Mouse (Mus musculus): ENCODE measurements around the gene Gm10318. TPM values are rescaled to one million over a fixed set of nuclear protein-coding genes. Genes with fewer than 3 reads are reported as not detected.

The Gm10318 gene
- polyA plus RNA-seq, 1 experiment, result not detected

DNA sequence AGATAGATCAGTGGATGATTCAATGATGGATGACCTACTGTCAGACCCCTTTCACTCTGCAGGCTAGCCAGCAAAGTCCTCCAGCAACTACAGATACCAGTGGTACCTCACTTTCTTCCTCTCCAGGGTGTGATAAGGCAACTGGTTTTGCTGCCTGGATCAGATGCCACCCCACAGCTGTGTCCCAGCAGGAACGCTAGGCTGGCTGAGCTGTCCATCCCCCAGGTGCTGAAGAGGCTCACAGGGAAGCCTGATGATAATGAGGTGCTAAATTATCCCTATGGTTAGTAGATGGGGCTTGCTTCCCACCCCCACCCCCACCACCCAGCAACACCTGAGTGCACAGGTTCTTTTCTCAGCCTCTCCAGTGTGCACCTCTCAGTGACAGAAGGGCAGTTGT, 14.9 kb downstream of the Gm10318 start:
- H3K4me3 ChIP-seq (replicated peaks; ENCODE audit: insufficient read depth, low read depth, low read length), result no peak overlapping the region
- TF ChIP-seq POLR2A (IDR thresholded peaks at IDR 0.05; ENCODE audit: borderline replicate concordance, insufficient read depth, low read length), result no peak
- no peak for TF ChIP-seq CTCF (IDR thresholded peaks at IDR 0.05; ENCODE audit: borderline replicate concordance, insufficient read depth, low read depth, low read length)
- H3K27ac ChIP-seq (ENCODE audit: insufficient read depth, low read length), result no peak overlapping the region
- no peaks in the 10 kb centered on the region for H3K27me3 ChIP-seq (ENCODE audit: control insufficient read depth, insufficient read depth, low read length)
- peaks cover 4% of the 10 kb centered on the region; the same call in 1 of the 2 replicates for H3K4me1 ChIP-seq (ENCODE audit: control insufficient read depth, insufficient read depth, low read length)
- 35% methylated on average over 1 of the region's 1 CpGs for WGBS
- DNase-seq, result no peak

DNA sequence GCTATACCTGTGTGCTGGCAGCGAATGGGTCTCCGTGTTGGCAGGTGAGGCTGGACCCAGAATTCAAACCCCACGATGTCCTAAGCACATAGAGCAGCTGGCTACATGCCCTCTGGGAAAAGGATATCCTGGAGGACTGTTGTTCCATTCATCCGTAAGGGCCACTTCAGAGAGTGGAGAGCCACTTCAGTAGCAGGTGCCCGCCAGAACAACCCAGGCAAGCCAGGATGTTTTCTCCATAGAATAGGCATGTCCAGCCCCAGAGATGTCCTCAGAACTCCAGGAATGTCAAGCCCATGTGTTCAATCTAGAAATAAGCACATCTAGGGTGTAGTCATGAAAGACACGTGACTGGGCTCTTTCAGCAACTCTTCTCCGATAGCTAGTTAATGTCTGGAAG, 17.0 kb downstream of the Gm10318 start:
- Histone ChIP-seq H3K4me1 (ENCODE audit: control insufficient read depth, insufficient read depth, low read length) (peaks cover under 1% of the 10 kb centered on the region; the same call in 1 of the 2 replicates), H3K27ac (ENCODE audit: insufficient read depth, low read length) (no peak overlapping the region), H3K27me3 (ENCODE audit: control insufficient read depth, insufficient read depth, low read length) (no peaks in the 10 kb centered on the region), H3K4me3 (replicated peaks; ENCODE audit: insufficient read depth, low read depth, low read length) (no peak overlapping the region)
- DNase-seq, result no peak
- no peak for TF ChIP-seq CTCF (IDR thresholded peaks at IDR 0.05; ENCODE audit: borderline replicate concordance, insufficient read depth, low read depth, low read length)
- TF ChIP-seq POLR2A (IDR thresholded peaks at IDR 0.05; ENCODE audit: borderline replicate concordance, insufficient read depth, low read length), result no peak
- WGBS, result 80% methylated on average over 7 of the region's 7 CpGs

DNA sequence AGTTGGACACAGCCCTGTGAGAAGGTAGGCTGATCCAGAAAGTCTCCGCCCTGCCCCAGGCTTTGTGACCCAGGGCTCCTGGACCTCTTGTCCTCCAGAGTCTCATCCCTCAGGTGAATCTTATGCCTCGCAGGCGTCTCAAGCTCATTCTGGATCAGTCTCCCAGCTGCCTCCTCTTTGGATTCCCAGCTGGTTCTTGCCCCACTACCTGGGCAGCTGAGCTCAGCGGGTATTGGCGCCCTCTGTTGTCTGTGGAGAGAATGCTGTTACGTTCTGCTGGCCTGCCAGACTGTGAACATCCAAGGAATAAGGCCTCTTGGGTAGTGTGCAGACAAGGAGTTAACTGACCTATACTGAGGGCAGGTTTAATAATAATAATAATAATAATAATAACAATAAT, 26.3 kb downstream of the Gm10318 start:
- TF ChIP-seq POLR2A (IDR thresholded peaks at IDR 0.05; ENCODE audit: borderline replicate concordance, insufficient read depth, low read length), result no peak
- peak; percentile 13; the same call in 1 of the 2 replicates for TF ChIP-seq CTCF (IDR thresholded peaks at IDR 0.05; ENCODE audit: borderline replicate concordance, insufficient read depth, low read depth, low read length)
- Histone ChIP-seq H3K27ac (ENCODE audit: insufficient read depth, low read length) (no peak overlapping the region), H3K4me1 (ENCODE audit: control insufficient read depth, insufficient read depth, low read length) (no peaks in the 10 kb centered on the region; the same call in 1 of the 2 replicates), H3K4me3 (replicated peaks; ENCODE audit: insufficient read depth, low read depth, low read length) (no peak overlapping the region), H3K27me3 (ENCODE audit: control insufficient read depth, insufficient read depth, low read length) (no peaks in the 10 kb centered on the region)
- WGBS, result 63% methylated on average over 6 of the region's 6 CpGs
- no peak for DNase-seq

DNA sequence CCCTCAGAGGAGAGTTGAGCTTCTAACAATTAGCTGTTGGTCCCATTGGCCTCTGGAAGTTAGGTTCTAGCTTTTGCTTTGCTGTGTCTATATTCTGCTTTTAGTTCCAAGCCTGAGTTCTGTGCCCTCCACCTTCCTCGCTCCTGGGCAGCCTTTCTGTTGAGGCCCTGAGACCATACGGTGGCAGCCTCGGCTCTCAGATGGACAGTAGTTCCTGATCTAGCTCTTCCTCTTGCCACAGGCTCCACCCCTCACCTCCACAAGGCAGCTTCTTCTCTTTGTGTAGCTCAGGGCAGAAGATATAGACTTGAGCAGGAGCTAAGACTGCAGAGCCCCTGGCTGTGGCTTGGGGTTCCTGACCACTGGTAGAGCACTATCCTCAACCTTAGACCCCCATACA, 27.6 kb downstream of the Gm10318 start:
- WGBS, result 71% methylated on average over 3 of the region's 3 CpGs
- no peak for TF ChIP-seq POLR2A (IDR thresholded peaks at IDR 0.05; ENCODE audit: borderline replicate concordance, insufficient read depth, low read length)
- no peak for TF ChIP-seq CTCF (IDR thresholded peaks at IDR 0.05; ENCODE audit: borderline replicate concordance, insufficient read depth, low read depth, low read length)

DNA sequence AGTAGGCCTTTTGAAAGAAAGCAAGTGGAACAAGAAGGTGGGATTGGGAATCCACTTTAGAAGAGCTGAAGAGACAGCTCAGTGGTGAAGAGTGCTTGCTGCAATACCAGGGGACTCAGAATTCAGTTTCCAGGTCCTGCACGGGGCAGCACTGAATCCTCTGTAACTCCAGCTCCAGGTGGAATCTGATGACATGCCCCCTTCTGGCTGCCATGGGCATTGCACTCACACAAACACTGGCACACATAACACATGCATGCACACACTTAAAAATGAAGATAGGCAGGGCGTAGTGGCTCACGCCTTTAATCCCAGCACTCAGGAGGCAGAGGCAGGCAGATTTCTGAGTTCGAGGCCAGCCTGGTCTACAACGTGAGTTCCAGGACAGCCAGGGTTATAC, 29.9 kb downstream of the Gm10318 start:
- DNase-seq, result no peak
- H3K27me3 ChIP-seq (ENCODE audit: control insufficient read depth, insufficient read depth, low read length), result no peaks in the 10 kb centered on the region
- 83% methylated on average over 5 of the region's 5 CpGs for WGBS
- no peak overlapping the region for H3K4me3 ChIP-seq (replicated peaks; ENCODE audit: insufficient read depth, low read depth, low read length)
- H3K27ac ChIP-seq (ENCODE audit: insufficient read depth, low read length), result no peak overlapping the region
- TF ChIP-seq POLR2A (IDR thresholded peaks at IDR 0.05; ENCODE audit: borderline replicate concordance, insufficient read depth, low read length) (no peak), CTCF (IDR thresholded peaks at IDR 0.05; ENCODE audit: borderline replicate concordance, insufficient read depth, low read depth, low read length) (peak; percentile 8; the same call in 1 of the 2 replicates)
- H3K4me1 ChIP-seq (ENCODE audit: control insufficient read depth, insufficient read depth, low read length), result no peaks in the 10 kb centered on the region

More for the DNA sequence above, 27.6 kb downstream of the Gm10318 start:
- H3K27me3 ChIP-seq (ENCODE audit: control insufficient read depth, insufficient read depth, low read length), result no peaks in the 10 kb centered on the region
- no peak overlapping the region for H3K4me3 ChIP-seq (replicated peaks; ENCODE audit: insufficient read depth, low read depth, low read length)
- no peak overlapping the region for H3K27ac ChIP-seq (ENCODE audit: insufficient read depth, low read length)
- no peak for DNase-seq
- no peaks in the 10 kb centered on the region; the same call in 1 of the 2 replicates for H3K4me1 ChIP-seq (ENCODE audit: control insufficient read depth, insufficient read depth, low read length)

DNA sequence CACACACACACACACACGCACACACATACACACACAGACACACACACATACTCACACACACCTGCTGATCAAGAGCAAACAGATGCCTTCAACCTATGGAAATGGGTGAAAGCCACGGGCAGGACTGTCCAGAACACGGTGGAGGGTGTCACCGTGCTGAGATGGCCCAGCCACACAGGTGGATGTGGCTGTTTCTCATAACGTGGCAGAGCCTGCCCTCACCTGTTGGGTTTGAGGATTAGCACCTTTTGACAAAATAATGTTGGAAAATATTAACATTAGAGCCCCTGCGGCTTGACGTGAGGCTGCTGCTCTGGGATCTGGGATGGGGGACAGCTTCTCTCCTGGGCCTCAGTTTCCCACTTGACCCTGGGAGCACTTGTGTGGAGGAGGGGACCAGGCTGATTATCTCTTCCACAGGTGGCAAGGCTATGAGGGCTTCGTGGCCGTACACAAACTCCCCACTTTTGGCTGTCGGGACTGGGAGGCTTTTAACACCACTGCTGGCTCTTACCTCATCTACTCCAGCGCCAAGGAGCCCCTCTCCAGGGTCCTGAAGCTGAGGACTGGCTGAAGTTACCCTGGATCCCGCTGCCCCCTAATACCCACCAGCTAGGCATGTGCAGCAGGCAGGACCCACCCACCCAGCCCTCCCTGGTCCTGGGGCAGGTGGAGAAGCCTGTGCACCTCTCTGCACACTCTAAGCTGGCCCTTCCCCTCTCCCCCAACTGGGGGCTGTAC, 33.5 kb downstream of the Gm10318 start:
- Histone ChIP-seq H3K4me1 (ENCODE audit: control insufficient read depth, insufficient read depth, low read length) (no peaks in the 10 kb centered on the region), H3K27me3 (ENCODE audit: control insufficient read depth, insufficient read depth, low read length) (no peaks in the 10 kb centered on the region), H3K27ac (ENCODE audit: insufficient read depth, low read length) (no peak overlapping the region), H3K4me3 (replicated peaks; ENCODE audit: insufficient read depth, low read depth, low read length) (no peak overlapping the region)
- peak; percentile 51; the same call in 1 of the 2 replicates for TF ChIP-seq CTCF (IDR thresholded peaks at IDR 0.05; ENCODE audit: borderline replicate concordance, insufficient read depth, low read depth, low read length)
- TF ChIP-seq POLR2A (IDR thresholded peaks at IDR 0.05; ENCODE audit: borderline replicate concordance, insufficient read depth, low read length), result no peak
- WGBS, result 53% methylated on average over 12 of the region's 12 CpGs
- DNase-seq, result no peak

DNA sequence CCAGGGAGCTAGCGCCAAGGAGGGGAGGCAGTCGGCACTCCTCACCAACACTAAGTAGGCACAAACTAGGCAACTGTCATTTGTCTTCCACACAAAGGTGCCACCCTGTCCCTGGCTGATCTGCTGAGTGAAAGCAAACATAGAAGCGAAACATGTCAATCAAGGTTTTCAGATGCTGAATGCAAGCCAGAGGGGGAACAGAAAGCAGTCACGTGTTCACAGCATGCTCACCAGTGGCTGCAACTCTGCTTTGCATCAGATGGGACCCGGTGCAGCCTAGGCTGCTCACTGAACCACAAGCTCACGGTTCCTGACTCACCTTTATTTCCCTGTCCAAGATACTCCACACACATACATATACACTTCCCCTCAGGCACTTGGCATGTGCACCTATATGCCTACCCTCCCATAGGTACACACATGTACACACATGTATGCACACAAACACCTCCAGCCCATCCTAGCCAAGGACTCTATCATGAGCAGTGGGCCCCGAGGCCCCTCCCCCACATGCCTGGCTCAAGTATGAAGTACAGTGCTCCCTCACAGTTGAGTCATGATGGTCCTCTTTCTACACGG, 38.4 kb downstream of the Gm10318 start:
- no peak overlapping the region for H3K27ac ChIP-seq (ENCODE audit: insufficient read depth, low read length)
- no peak for DNase-seq
- WGBS, result 77% methylated on average over 8 of the region's 8 CpGs
- TF ChIP-seq CTCF (IDR thresholded peaks at IDR 0.05; ENCODE audit: borderline replicate concordance, insufficient read depth, low read depth, low read length) (no peak), POLR2A (IDR thresholded peaks at IDR 0.05; ENCODE audit: borderline replicate concordance, insufficient read depth, low read length) (no peak)
- no peaks in the 10 kb centered on the region for H3K27me3 ChIP-seq (ENCODE audit: control insufficient read depth, insufficient read depth, low read length)
- no peak overlapping the region for H3K4me3 ChIP-seq (replicated peaks; ENCODE audit: insufficient read depth, low read depth, low read length)
- H3K4me1 ChIP-seq (ENCODE audit: control insufficient read depth, insufficient read depth, low read length), result no peaks in the 10 kb centered on the region

DNA sequence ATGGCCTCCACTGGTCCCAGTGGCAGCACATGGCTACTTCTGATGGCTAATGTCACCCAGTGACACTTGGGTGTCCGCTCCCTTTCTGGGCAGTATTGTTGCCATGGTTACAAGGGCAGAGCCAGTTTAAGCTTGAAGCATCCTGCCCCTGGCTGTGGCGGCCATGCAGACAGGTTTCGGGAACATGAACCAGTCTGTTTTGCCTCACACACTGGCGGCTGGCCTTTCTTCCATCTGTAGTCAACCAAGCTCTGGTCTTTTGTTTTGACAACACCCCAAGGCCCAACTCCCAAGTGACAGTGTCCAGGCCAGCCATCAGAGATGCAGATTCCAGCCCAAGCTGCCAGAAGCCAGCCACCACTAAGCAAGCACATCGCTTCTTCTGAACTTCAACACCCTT, 42.9 kb downstream of the Gm10318 start:
- no peak overlapping the region for H3K27ac ChIP-seq (ENCODE audit: insufficient read depth, low read length)
- DNase-seq, result no peak
- H3K27me3 ChIP-seq (ENCODE audit: control insufficient read depth, insufficient read depth, low read length), result no peaks in the 10 kb centered on the region
- H3K4me1 ChIP-seq (ENCODE audit: control insufficient read depth, insufficient read depth, low read length), result no peaks in the 10 kb centered on the region
- no peak for TF ChIP-seq CTCF (IDR thresholded peaks at IDR 0.05; ENCODE audit: borderline replicate concordance, insufficient read depth, low read depth, low read length)
- no peak for TF ChIP-seq POLR2A (IDR thresholded peaks at IDR 0.05; ENCODE audit: borderline replicate concordance, insufficient read depth, low read length)
- H3K4me3 ChIP-seq (replicated peaks; ENCODE audit: insufficient read depth, low read depth, low read length), result no peak overlapping the region
- 49% methylated on average over 5 of the region's 5 CpGs for WGBS
